Mouse (Mus musculus) megakaryocyte, embryonic 14.5 days (primary cell): ENCODE results near the gene Unc13d.

Experiments
- FLI1 ChIP-seq: IDR thresholded peaks from 2 replicates; pipeline ENCODE4 v1.6.1; 2012; ENCODE audit warnings: low read length, inconsistent platforms, mixed read lengths
- GATA1 ChIP-seq: IDR thresholded peaks from 3 replicates; pipeline ENCODE4 v1.6.1; 2012; ENCODE audit warnings: mixed read lengths, low read length, inconsistent platforms, borderline replicate concordance

DNA sequence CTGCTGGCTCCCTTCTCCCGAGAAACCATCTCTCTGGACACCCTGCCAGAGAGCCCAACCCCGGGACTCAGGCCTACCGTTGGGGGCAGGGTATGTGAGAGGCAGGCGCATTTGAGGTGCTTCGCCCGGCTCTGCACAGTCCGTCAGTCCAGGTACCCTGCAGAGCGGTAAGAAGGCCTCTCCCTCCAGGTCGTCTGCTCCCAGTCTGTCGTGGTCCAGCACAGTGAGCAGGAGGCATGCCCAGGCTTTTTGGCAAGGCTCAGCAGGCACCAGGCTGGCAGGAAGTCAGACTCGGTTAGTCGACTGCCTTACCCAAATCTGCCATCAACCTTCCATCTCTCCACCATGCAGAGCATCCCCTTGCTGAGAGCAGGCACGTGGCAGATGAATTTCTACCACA, 14.2 kb downstream of the Unc13d start:
- TF ChIP-seq GATA1: no peak
- no peak for TF ChIP-seq FLI1
